Mouse (Mus musculus) heart, postnatal 0 days (tissue): ENCODE data around the gene Ctu2. TPM values are rescaled to one million over a fixed set of nuclear protein-coding genes. Genes with fewer than 3 reads are reported as not detected.

Experiments used
- ATAC-seq: fragments of 200-750 bp; cut with Nextera tagmentation; 2 replicates; pipeline ENCODE4 v1.8.0; 2017; ENCODE audit warnings: low read depth, moderate number of reproducible peaks, moderate library complexity; ENCODE audit not compliant: insufficient read depth
- DNase-seq: peaks from one replicate; pipeline ENCODE4 v3.0.0-alpha.2; 2016; ENCODE audit warnings: low spot score
- H3K27ac ChIP-seq: fragments of 300-500 bp; sonication (generic); 2 replicates; pipeline ENCODE4 v1.5.1; 2014; ENCODE audit warnings: low read depth, mild to moderate bottlenecking
- H3K27me3 ChIP-seq: fragments of 300-500 bp; sonication (generic); 2 replicates; pipeline ENCODE4 v1.6.1; 2014; ENCODE audit warnings: low read length, mixed read lengths; ENCODE audit not compliant: control insufficient read depth, insufficient read depth
- H3K36me3 ChIP-seq: fragments of 300-500 bp; sonication (generic); replicated peaks from 2 replicates; pipeline ENCODE4 v1.6.1; 2014; ENCODE audit warnings: low read length, mixed read lengths; ENCODE audit not compliant: control insufficient read depth, insufficient read depth
- H3K4me1 ChIP-seq: fragments of 300-500 bp; sonication (generic); 2 replicates; pipeline ENCODE4 v1.6.1; 2014; ENCODE audit warnings: antibody characterized with exemption; ENCODE audit not compliant: control insufficient read depth, insufficient read depth
- H3K4me2 ChIP-seq: fragments of 300-500 bp; sonication (generic); 2 replicates; pipeline ENCODE4 v1.6.1; 2014; ENCODE audit warnings: low read depth, mild to moderate bottlenecking, low read length, moderate library complexity
- H3K4me3 ChIP-seq: fragments of 300-500 bp; sonication (generic); 2 replicates; pipeline ENCODE4 v1.5.1; 2014; ENCODE audit warnings: low read depth, low read length
- H3K9ac ChIP-seq: fragments of 300-500 bp; sonication (generic); replicated peaks from 2 replicates; pipeline ENCODE4 v1.6.1; 2014; ENCODE audit warnings: low read depth, low read length, mixed read lengths
- H3K9me3 ChIP-seq: fragments of 300-500 bp; sonication (generic); replicated peaks from 2 replicates; pipeline ENCODE4 v1.6.1; 2016; ENCODE audit warnings: low read length; ENCODE audit not compliant: control insufficient read depth
- CTCF ChIP-seq: IDR thresholded peaks from 2 replicates; pipeline ENCODE4 v1.5.1; 2016; ENCODE audit warnings: antibody characterized with exemption, control low read depth, low read depth
- EP300 ChIP-seq: IDR thresholded peaks from 2 replicates; pipeline ENCODE4 v1.6.1; 2016; ENCODE audit warnings: antibody characterized with exemption, low read depth
- WGBS: fragments of 180-500 bp; shearing (Covaris S2); extraction: QIAGEN DNeasy Blood & Tissue Kit; methylation state at CpG from one replicate; pipeline ENCODE4 v1.1.7; 2014; 5-methylcytosine and 5-hydroxymethylcytosine counted together
- polyA plus RNA-seq: library from polyadenylated mRNA; unstranded; fragments of >200 nt; fragmentation: Nextera tagmentation; extraction: Ambion mirVana; gene quantifications from 2 replicates; pipeline ENCODE4 v1.2.1, GENCODE M21; 2015
- total RNA-seq: library from RNA; depleted of rRNA; stranded (reverse); fragments of >200 nt; gene quantifications from 2 replicates; pipeline ENCODE4 v1.2.3, GENCODE M21; 2014; ENCODE audit warnings: low replicate concordance

Gene Ctu2
- total and polyA plus RNA-seq, 2 experiments from 2014 or later: 24.3 to 28.4 TPM

GRCm38 (mm10) chr8:122430646-122431045, 45.3 kb upstream of the Ctu2 start:
- TF ChIP-seq EP300 (no peak), CTCF (no peak)
- H3K4me2 ChIP-seq: no peak overlapping the region
- ATAC-seq (no peak), DNase-seq (no peak)
- peaks cover 7% of the 10 kb centered on the region; the same call in 1 of the 2 replicates for H3K4me1 ChIP-seq
- no peak overlapping the region for H3K27ac ChIP-seq
- H3K36me3 ChIP-seq: peaks cover 16% of the 10 kb centered on the region; the same call in 1 of the 2 replicates
- H3K4me3 ChIP-seq: no peak overlapping the region
- no peaks in the 10 kb centered on the region for H3K9me3 ChIP-seq
- no peak overlapping the region for H3K9ac ChIP-seq
- H3K27me3 ChIP-seq: no peaks in the 10 kb centered on the region
- 83% methylated on average over 3 of the region's 3 CpGs for WGBS

GRCm38 (mm10) chr8:122431694-122432442, 44.1 kb upstream of the Ctu2 start:
- H3K27me3 ChIP-seq: no peaks in the 10 kb centered on the region
- peak overlapping the region; percentile 65 for H3K27ac ChIP-seq
- TF ChIP-seq CTCF (no peak), EP300 (no peak)
- 27% methylated on average over 18 of the region's 18 CpGs for WGBS
- H3K9ac ChIP-seq: peak overlapping the region; percentile 64
- ATAC-seq (no peak; the same call in none of the 2 replicates), DNase-seq (no peak)
- H3K4me1 ChIP-seq: peaks cover 7% of the 10 kb centered on the region; the same call in 1 of the 2 replicates
- peak overlapping the region; percentile 60 for H3K4me3 ChIP-seq
- peak overlapping the region; percentile 85 for H3K4me2 ChIP-seq
- no peaks in the 10 kb centered on the region for H3K9me3 ChIP-seq
- H3K36me3 ChIP-seq: peaks cover 4% of the 10 kb centered on the region; the same call in 1 of the 2 replicates

- 4% methylated on average over 41 of the region's 45 CpGs for WGBS
- peak within 1 kb of the TSS; percentile 65 for H3K27ac ChIP-seq
- peaks cover 7% of the 10 kb centered on the region; the same call in 1 of the 2 replicates for H3K4me1 ChIP-seq
- H3K36me3 ChIP-seq: no peaks in the 10 kb centered on the region
- H3K9ac ChIP-seq: peak within 1 kb of the TSS; percentile 64
- ATAC-seq (peak; percentile 85), DNase-seq (peak; percentile 44)
- TF ChIP-seq EP300 (no peak), CTCF (no peak)
- no peaks in the 10 kb centered on the region for H3K27me3 ChIP-seq
- no peaks in the 10 kb centered on the region for H3K9me3 ChIP-seq
- H3K4me2 ChIP-seq: peak within 1 kb of the TSS; percentile 85
- peak within 1 kb of the TSS; percentile 60 for H3K4me3 ChIP-seq
Observed at GRCm38 (mm10) chr8:122432443-122433268, 43.3 kb upstream of the Ctu2 start, which contains the start of gene Cyba. Cyba (minus strand) TSS chr8:122432930.

GRCm38 (mm10) chr8:122433269-122433905, 42.6 kb upstream of the Ctu2 start:
- H3K9ac ChIP-seq: peak overlapping the region; percentile 64; the same call in 1 of the 2 replicates
- H3K4me1 ChIP-seq: peaks cover 7% of the 10 kb centered on the region; the same call in 1 of the 2 replicates
- no peaks in the 10 kb centered on the region; the same call in 1 of the 2 replicates for H3K36me3 ChIP-seq
- no peaks in the 10 kb centered on the region for H3K27me3 ChIP-seq
- ATAC-seq: peak; percentile 23
- H3K4me3 ChIP-seq: no peak overlapping the region
- TF ChIP-seq EP300 (no peak), CTCF (peak; percentile 45)
- no peaks in the 10 kb centered on the region for H3K9me3 ChIP-seq
- H3K27ac ChIP-seq: no peak overlapping the region
- no peak for DNase-seq
- 69% methylated on average over 11 of the region's 11 CpGs for WGBS
- H3K4me2 ChIP-seq: peak overlapping the region; percentile 85

GRCm38 (mm10) chr8:122435375-122435774, 40.6 kb upstream of the Ctu2 start:
- Histone ChIP-seq H3K9ac (no peak overlapping the region), H3K4me1 (peaks cover 7% of the 10 kb centered on the region; the same call in 1 of the 2 replicates), H3K4me2 (no peak overlapping the region), H3K4me3 (no peak overlapping the region), H3K36me3 (no peaks in the 10 kb centered on the region; the same call in 1 of the 2 replicates), H3K27ac (no peak overlapping the region), H3K27me3 (no peaks in the 10 kb centered on the region), H3K9me3 (no peaks in the 10 kb centered on the region)
- ATAC-seq: no peak
- WGBS: 91% methylated on average over 6 of the region's 6 CpGs
- DNase-seq: no peak
- TF ChIP-seq EP300 (no peak), CTCF (peak; percentile 18; the same call in 1 of the 2 replicates)
